Mouse (Mus musculus) small intestine, adult 2 months (tissue): Measurements from ENCODE around the gene Rhd. TPM values are rescaled to one million over a fixed set of nuclear protein-coding genes. Genes with fewer than 3 reads are reported as not detected.
"Not testable (repeated sequence)": the region's sequence is repeated elsewhere in the genome, so short reads cannot be mapped to it uniquely, and the experiment has no call there.

Experiments
- H3K27ac ChIP-seq: fragments of 200-500 bp; 2 replicates; pipeline ENCODE4 v1.5.1; 2012; ENCODE audit warnings: low read depth, low read length, control low read depth, inconsistent platforms; ENCODE audit not compliant: insufficient read depth
- H3K27me3 ChIP-seq: fragments of 200-500 bp; 2 replicates; pipeline ENCODE4 v1.6.1; 2012; ENCODE audit warnings: mild to moderate bottlenecking, moderate library complexity, low read length, inconsistent platforms; ENCODE audit not compliant: control insufficient read depth, insufficient read depth
- H3K36me3 ChIP-seq: fragments of 200-500 bp; 2 replicates; pipeline ENCODE4 v1.6.1; 2012; ENCODE audit warnings: mild to moderate bottlenecking, low read length, control low read depth, inconsistent platforms; ENCODE audit not compliant: control insufficient read depth, insufficient read depth
- H3K4me1 ChIP-seq: fragments of 200-500 bp; 2 replicates; pipeline ENCODE4 v1.6.1; 2012; ENCODE audit warnings: low read length, inconsistent platforms, mixed read lengths; ENCODE audit not compliant: control insufficient read depth, insufficient read depth, insufficient read length
- H3K4me3 ChIP-seq: fragments of 200-500 bp; 2 replicates; pipeline ENCODE4 v1.5.1; 2012; ENCODE audit warnings: low read depth, mild to moderate bottlenecking, control low read depth, inconsistent platforms, low read length, moderate library complexity
- CTCF ChIP-seq: fragments of 200-500 bp; IDR thresholded peaks from 2 replicates; pipeline ENCODE4 v1.5.1; 2012; ENCODE audit warnings: low read depth, mild to moderate bottlenecking, control low read depth, inconsistent platforms, low read length, moderate library complexity, mixed read lengths; ENCODE audit not compliant: insufficient replicate concordance, insufficient read length; ENCODE audit errors: extremely low read depth
- POLR2A ChIP-seq: fragments of 200-500 bp; IDR thresholded peaks from 2 replicates; pipeline ENCODE4 v1.6.1; 2012; ENCODE audit warnings: low read depth, mild to moderate bottlenecking, control low read depth, inconsistent platforms, low read length, moderate library complexity
- WGBS: fragments of 180-500 bp; shearing (Covaris S2); methylation state at CpG from one replicate; pipeline ENCODE4 v1.1.7; 2018; 5-methylcytosine and 5-hydroxymethylcytosine counted together
- polyA plus RNA-seq: library from polyadenylated mRNA; depleted of rRNA; stranded (reverse); fragments of >200 nt; gene quantifications from 2 replicates; pipeline ENCODE4 v1.2.3, GENCODE M21; 2012; rRNA removed

Gene Rhd
- polyA plus RNA-seq: not detected in 2 replicates

DNA sequence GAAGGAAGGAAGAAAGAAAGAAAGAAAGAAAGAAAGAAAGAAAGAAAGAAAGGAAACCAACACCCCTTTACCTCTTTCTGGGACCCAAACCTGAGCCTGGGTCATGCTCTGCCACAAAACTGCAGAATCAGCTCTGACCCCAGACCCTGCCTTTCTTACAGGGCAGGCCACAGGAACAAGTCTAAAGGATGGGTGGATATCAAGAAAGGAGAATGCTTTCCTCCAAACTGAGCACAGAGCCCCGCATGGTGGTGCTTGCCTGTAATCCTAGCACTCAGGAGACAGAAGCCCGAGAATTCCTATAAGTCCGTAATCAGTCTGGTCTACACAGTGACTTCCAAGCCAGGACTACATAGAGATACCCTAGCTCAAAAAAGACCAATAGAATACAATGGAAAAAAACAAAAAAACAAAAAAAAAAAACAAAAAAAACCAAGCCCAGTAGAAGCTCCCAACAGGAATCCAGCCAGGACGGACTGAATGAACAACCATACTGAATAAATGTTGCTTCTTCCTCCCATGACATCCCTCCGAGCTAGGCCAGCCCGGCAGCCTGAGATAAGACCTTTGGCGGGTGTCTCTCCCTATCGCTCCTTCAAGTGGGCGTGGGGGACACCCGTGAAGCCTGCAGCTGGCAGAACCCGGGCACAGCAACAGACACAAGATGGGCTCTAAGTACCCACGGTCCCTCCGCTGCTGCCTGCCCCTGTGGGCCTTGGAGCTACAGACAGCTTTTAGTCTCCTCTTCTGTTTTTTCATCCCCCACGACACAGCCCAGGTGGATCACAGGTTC lies at the start of gene Rhd:
Gene Rhd, plus strand, starts transcription at position 600 of the 793 bp plus-strand sequence.
- Histone ChIP-seq H3K4me1 (no peaks in the 10 kb centered on the region), H3K27ac (no peak within 1 kb of the TSS), H3K27me3 (peaks cover 2% of the 10 kb centered on the region; the same call in 1 of the 2 replicates), H3K36me3 (no peaks in the 10 kb centered on the region), H3K4me3 (no peak within 1 kb of the TSS)
- 53% methylated on average over 14 of the region's 14 CpGs for WGBS
- TF ChIP-seq CTCF (no peak), POLR2A (no peak)

DNA sequence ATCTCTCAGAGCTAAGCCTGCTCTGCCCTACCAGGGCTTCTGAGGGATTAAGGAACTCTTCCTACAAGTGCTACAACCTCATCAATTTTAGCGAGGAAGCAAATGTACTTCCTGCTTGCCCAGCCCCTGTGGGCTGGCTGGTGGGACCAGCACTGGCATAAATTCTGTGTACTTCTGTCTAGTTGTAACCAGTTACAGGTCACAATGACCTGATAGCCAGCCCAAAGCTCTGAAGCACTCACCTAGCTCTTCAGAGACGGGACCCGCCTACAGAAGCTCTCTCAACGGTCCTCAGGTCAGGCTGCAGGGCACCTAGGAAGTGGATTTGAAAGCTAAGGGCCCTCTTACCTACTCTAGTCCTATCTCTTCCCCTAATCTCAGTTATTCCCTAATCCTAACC lies 46.6 kb upstream of the Rhd start:
- TF ChIP-seq CTCF (no peak), POLR2A (no peak)
- Histone ChIP-seq H3K4me3 (no peak overlapping the region), H3K27me3 (no peaks in the 10 kb centered on the region), H3K4me1 (peaks cover 9% of the 10 kb centered on the region), H3K27ac (no peak overlapping the region), H3K36me3 (peaks cover 1% of the 10 kb centered on the region; the same call in 1 of the 2 replicates)
- WGBS: 74% methylated on average over 4 of the region's 4 CpGs

DNA sequence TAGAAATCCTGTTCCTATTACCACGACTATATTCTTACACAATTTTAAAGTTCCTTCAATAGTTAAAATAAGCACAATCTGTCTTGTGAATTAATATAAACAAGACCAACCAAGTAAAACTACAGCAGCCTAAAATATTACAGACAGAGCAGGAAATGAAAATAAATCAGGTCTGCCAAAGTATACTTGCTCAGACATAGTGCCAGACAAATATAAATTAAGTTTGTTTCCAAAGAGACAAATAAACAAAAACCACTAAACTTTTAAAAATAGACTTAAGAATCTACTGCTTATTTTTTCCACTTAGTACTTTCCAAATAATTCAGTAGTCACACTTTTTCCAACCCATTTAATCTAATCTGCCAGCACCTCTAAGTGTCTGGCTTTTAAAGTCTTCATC lies 43.3 kb upstream of the Rhd start:
- Histone ChIP-seq H3K4me3 (no peak overlapping the region), H3K27ac (no peak overlapping the region), H3K4me1 (no peaks in the 10 kb centered on the region), H3K36me3 (peaks cover 4% of the 10 kb centered on the region), H3K27me3 (no peaks in the 10 kb centered on the region)
- no peak for TF ChIP-seq CTCF
- whole genome bisulfite sequencing: 63% methylated on average over 1 of the region's 1 CpGs

DNA sequence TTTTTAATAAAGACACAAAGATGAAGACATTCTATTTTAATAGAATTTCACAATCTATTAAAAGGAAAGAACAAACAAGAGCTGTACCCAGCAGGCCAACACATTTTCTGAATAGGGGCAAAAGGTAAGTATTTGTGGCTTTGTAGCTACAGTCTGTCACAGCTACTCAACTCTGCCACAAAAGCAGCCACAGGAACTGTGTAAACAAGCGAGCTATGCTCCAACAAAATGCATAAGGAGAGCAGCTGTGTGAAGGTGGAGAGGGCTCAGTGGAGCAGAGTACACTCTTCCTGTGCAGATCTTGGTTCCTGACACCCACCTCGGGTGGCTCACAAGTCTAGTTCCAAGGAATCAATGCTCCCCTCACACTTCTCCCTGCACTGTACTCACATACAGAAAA lies 40.8 kb upstream of the Rhd start:
- Histone ChIP-seq H3K27ac (no peak overlapping the region), H3K36me3 (peaks cover 19% of the 10 kb centered on the region), H3K27me3 (no peaks in the 10 kb centered on the region), H3K4me1 (no peaks in the 10 kb centered on the region), H3K4me3 (no peak overlapping the region)
- no peak for TF ChIP-seq POLR2A
- no peak for TF ChIP-seq CTCF
- 45% methylated on average over 2 of the region's 2 CpGs for WGBS

DNA sequence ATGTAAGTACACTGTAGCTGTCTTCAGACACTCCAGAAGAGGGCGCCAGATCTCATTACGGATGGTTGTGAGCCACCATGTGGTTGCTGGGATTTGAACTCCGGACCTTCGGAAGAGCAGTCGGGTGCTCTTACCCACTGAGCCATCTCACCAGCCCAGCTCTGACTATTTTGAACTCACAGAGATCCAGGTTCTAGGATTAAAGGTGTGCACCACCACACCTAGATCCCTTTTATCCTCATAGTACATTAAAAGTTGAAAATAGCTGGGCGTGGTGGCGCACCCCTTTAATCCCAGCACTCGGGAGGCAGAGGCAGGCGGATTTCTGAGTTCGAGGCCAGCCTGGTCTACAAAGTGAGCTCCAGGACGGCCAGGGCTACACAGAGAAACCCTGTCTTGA lies 38.5 kb upstream of the Rhd start:
- not testable (repeated sequence) for H3K4me1 ChIP-seq, H3K27ac ChIP-seq, H3K27me3 ChIP-seq, H3K4me3 ChIP-seq
- peaks cover 25% of the 10 kb centered on the region for H3K36me3 ChIP-seq
- 95% methylated on average over 11 of the region's 11 CpGs for WGBS

DNA sequence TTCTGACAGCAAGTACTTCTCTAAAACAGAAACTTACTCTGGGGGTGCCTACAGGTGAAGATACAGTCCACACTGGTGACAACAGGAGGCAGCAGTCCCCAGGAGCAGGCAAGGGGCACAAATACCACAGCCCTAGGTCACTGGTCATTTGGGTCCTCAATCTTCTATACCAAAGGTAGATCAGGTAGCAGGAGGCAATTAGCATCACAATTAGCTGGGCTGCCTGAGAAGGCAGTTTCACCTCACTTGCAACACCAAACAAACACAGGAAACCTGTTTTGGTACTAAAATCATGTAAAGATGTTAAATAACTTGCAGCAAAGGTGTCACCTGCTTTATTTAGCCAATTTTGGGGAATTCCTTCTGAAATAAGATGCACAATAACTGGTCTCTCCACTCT lies 38.0 kb upstream of the Rhd start:
- H3K27me3 ChIP-seq: no peaks in the 10 kb centered on the region
- TF ChIP-seq POLR2A (no peak), CTCF (no peak)
- H3K4me1 ChIP-seq: no peaks in the 10 kb centered on the region
- H3K27ac ChIP-seq: no peak overlapping the region
- peaks cover 27% of the 10 kb centered on the region for H3K36me3 ChIP-seq
- H3K4me3 ChIP-seq: no peak overlapping the region

DNA sequence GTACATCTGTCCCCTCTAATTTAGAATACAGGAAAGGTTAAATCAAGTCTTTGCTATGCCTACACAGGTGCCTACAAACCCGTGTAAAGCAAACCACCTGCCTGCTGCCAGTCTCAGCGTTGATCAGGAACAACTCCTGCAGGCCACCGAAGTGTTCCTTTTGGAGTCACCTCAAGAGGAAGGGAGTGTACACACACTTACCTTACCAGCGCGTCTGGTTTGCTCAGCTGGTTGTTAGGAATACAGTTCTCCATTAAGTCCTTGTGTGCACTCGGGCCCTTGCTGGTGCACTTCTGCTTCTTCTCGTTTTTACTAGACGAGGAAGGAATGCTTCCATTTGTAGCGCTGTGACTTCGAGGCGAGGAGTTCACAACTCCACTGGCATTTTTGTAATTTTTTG lies 36.5 kb upstream of the Rhd start:
- WGBS: 80% methylated on average over 11 of the region's 11 CpGs
- H3K36me3 ChIP-seq: peaks cover 31% of the 10 kb centered on the region
- no peak overlapping the region for H3K4me3 ChIP-seq

DNA sequence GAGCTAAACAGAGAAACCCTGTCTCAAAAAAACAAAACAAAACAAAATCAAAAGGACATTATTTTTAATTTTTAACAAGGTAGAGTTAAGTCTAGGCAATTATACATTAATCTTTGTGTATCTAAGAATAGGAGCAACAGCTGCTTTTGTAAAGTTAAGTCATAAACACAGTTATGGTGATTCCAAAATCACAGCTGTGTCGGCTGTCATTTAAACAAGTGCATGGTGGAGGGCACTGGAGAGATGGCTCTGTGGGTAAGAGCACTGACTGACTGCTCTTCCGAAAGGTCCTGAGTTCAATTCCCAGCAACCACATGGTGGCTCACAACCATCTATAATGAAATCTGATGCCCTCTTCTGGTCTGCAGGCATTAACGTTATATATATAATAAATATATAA lies 32.4 kb upstream of the Rhd start:
- no peaks in the 10 kb centered on the region for H3K4me1 ChIP-seq
- no peak overlapping the region for H3K27ac ChIP-seq
- WGBS: 93% methylated on average over 3 of the region's 3 CpGs
- TF ChIP-seq POLR2A: no peak
- TF ChIP-seq CTCF: no peak
- no peak overlapping the region for H3K4me3 ChIP-seq
- H3K36me3 ChIP-seq: peaks cover 28% of the 10 kb centered on the region
- H3K27me3 ChIP-seq: no peaks in the 10 kb centered on the region

More for the DNA sequence above, 36.5 kb upstream of the Rhd start:
- H3K4me1 ChIP-seq: no peaks in the 10 kb centered on the region
- H3K27me3 ChIP-seq: no peaks in the 10 kb centered on the region
- no peak for TF ChIP-seq POLR2A
- TF ChIP-seq CTCF: no peak
- H3K27ac ChIP-seq: no peak overlapping the region
